Mouse (Mus musculus) embryonic facial prominence, embryonic 10.5 days (tissue): ENCODE data around the gene Cldn11. TPM values are rescaled to one million over a fixed set of nuclear protein-coding genes. Genes with fewer than 3 reads are reported as not detected.

ENCODE experiments used
- DNase-seq: peaks from one replicate; pipeline ENCODE4 v3.0.0-alpha.2; 2017; ENCODE audit warnings: low spot score
- H3K27ac ChIP-seq: fragments of 300-500 bp; sonication (generic); replicated peaks from 2 replicates; pipeline ENCODE4 v1.5.1; 2016; ENCODE audit warnings: mild to moderate bottlenecking
- H3K27me3 ChIP-seq: fragments of 300-500 bp; sonication (generic); replicated peaks from 2 replicates; pipeline ENCODE4 v1.6.1; 2016; ENCODE audit warnings: low read depth, mild to moderate bottlenecking; ENCODE audit not compliant: poor library complexity, severe bottlenecking
- H3K36me3 ChIP-seq: fragments of 300-500 bp; sonication (generic); replicated peaks from 2 replicates; pipeline ENCODE4 v1.6.1; 2016; ENCODE audit warnings: mild to moderate bottlenecking, moderate library complexity
- H3K4me1 ChIP-seq: fragments of 300-500 bp; sonication (generic); 2 replicates; pipeline ENCODE4 v1.6.1; 2016
- H3K4me3 ChIP-seq: fragments of 300-500 bp; sonication (generic); 2 replicates; pipeline ENCODE4 v1.5.1; 2016; ENCODE audit warnings: mild to moderate bottlenecking, moderate library complexity
- H3K9me3 ChIP-seq: fragments of 300-500 bp; sonication (generic); 2 replicates; pipeline ENCODE4 v1.6.1; 2016; ENCODE audit warnings: mild to moderate bottlenecking
- WGBS: fragments of 180-500 bp; shearing (Covaris S2); methylation state at CpG from one replicate; pipeline ENCODE4 v1.1.7; 2016; 5-methylcytosine and 5-hydroxymethylcytosine counted together
- polyA plus RNA-seq: library from polyadenylated mRNA; unstranded; fragments of >200 nt; fragmentation: Nextera tagmentation; extraction: Ambion mirVana; gene quantifications from 2 replicates; pipeline ENCODE4 v1.2.1, GENCODE M21; 2016

Gene Cldn11
- polyA plus RNA-seq, result 11.2 and 19.4 TPM in 2 replicates

DNA sequence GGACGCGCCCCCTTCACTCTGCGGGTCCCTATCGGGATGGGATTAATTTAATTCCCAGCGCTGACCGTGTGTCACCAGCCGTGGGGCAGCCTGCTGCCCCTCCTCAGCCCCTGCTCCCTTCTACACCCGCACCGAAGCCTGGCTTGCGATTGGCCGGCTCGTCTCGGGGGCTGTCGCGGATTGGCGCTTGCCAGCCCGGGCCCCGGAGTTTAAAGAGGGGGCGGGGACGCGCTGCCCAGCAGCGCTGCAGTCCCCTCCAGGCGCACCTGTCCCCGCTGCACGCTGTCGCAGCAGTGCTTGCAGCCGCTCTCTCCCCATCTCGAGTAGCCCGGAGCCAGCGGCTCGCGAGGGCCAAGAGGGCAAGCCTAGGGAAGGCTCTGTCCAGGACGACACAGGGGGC lies at the start of gene Cldn11:
Gene Cldn11, plus strand, starts transcription at position 215 of the 400 bp plus-strand sequence.
- peak; percentile 88 for DNase-seq
- Histone ChIP-seq H3K9me3 (no peaks in the 10 kb centered on the region), H3K36me3 (no peaks in the 10 kb centered on the region), H3K27ac (0 out of 2 replicates have a peak within 1 kb of the TSS, but pooled peaks have one; percentile 16), H3K4me1 (peaks cover 22% of the 10 kb centered on the region), H3K27me3 (peaks cover 52% of the 10 kb centered on the region), H3K4me3 (peak within 1 kb of the TSS; percentile 59)
- under 1% methylated on average over 33 of the region's 33 CpGs for WGBS

DNA sequence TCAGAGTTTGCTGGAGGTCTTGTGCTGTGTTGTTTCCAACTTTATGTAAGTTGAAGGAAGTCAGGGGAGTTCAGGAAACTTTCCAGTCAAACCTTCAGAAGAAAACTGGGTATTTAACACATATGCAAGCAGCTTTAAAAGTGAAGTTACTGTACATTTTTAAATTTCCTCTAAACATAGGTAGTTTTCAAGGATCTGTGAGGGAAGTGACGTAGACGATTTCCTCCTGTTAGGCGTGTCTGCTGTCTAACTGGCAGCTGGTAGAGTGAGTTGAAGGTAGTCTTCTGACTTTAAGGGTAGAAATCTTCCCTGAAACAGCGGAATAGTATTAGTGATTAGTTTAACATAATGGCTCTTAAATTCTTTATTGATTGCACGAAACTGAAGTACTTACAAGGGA lies 49.7 kb upstream of the Cldn11 start:
- Histone ChIP-seq H3K9me3 (no peaks in the 10 kb centered on the region), H3K4me1 (peaks cover 39% of the 10 kb centered on the region), H3K36me3 (peaks cover 40% of the 10 kb centered on the region), H3K27me3 (no peaks in the 10 kb centered on the region), H3K27ac (no peak overlapping the region), H3K4me3 (peak overlapping the region; percentile 34; the same call in 1 of the 2 replicates)
- 87% methylated on average over 5 of the region's 5 CpGs for WGBS
- DNase-seq, result no peak

DNA sequence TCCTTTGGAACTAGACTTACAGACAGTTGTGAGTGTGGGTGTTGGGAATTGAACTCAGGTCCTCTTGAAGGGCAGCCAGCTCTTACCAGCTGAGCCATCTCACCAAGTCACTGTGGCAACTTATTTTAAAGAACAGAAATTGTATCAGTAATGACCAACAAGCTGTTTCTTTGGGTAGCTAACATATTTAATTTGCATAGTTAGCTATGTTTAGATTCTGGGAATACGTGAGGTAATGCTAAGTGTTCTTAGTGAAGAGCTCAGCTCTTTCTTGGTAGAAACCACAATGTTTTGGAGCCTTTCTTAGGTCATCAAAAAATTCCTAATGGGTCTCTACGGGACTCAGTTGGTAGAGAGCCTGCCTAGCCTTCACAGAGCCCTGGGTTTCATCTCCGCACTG lies 48.9 kb upstream of the Cldn11 start:
- WGBS, result 96% methylated on average over 3 of the region's 3 CpGs
- H3K4me3 ChIP-seq, result no peak overlapping the region
- no peak overlapping the region for H3K27ac ChIP-seq
- H3K27me3 ChIP-seq, result no peaks in the 10 kb centered on the region
- no peak for DNase-seq
- peaks cover 39% of the 10 kb centered on the region for H3K4me1 ChIP-seq
- no peaks in the 10 kb centered on the region for H3K9me3 ChIP-seq
- H3K36me3 ChIP-seq, result peaks cover 46% of the 10 kb centered on the region

GRCm38 (mm10) chr3:31104936-31105335 lies 44.8 kb upstream of the Cldn11 start:
- no peaks in the 10 kb centered on the region for H3K27me3 ChIP-seq
- no peak overlapping the region for H3K27ac ChIP-seq
- no peak for DNase-seq
- H3K9me3 ChIP-seq, result no peaks in the 10 kb centered on the region
- no peak overlapping the region for H3K4me3 ChIP-seq
- 75% methylated on average over 6 of the region's 6 CpGs for WGBS
- peaks cover 4% of the 10 kb centered on the region for H3K4me1 ChIP-seq
- H3K36me3 ChIP-seq, result peaks cover 35% of the 10 kb centered on the region

GRCm38 (mm10) chr3:31106597-31106996 lies 43.1 kb upstream of the Cldn11 start:
- Histone ChIP-seq H3K4me3 (no peak overlapping the region), H3K27ac (no peak overlapping the region), H3K27me3 (no peaks in the 10 kb centered on the region), H3K36me3 (peaks cover 30% of the 10 kb centered on the region), H3K4me1 (no peaks in the 10 kb centered on the region), H3K9me3 (no peaks in the 10 kb centered on the region)
- WGBS, result 93% methylated on average over 6 of the region's 6 CpGs
- no peak for DNase-seq

- H3K36me3 ChIP-seq, result peaks cover 39% of the 10 kb centered on the region
- H3K27ac ChIP-seq, result no peak overlapping the region
- WGBS, result 89% methylated on average over 4 of the region's 4 CpGs
- no peaks in the 10 kb centered on the region for H3K4me1 ChIP-seq
- H3K4me3 ChIP-seq, result no peak overlapping the region
- DNase-seq, result no peak
- H3K9me3 ChIP-seq, result no peaks in the 10 kb centered on the region
- no peaks in the 10 kb centered on the region for H3K27me3 ChIP-seq
Observed at GRCm38 (mm10) chr3:31107674-31108073, 42.0 kb upstream of the Cldn11 start.

DNA sequence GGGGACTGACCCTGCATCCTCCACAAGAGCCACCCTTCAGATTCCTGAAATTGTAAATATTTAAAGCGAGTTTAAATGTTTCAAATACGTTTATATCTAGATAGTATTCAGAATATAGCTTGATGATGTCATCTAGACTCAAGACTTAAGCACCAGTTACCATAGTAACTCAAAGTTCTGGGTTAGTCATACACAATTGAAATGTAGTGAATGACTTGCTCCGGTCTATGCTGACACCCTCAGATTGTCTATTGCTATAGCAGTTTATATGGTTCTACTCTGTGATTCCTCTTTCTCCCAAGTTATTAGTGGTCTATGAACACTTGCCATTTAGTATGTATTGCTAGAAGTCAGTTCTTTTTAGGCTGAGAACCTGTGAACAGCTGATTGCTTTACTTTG lies 40.6 kb upstream of the Cldn11 start:
- no peak for DNase-seq
- Histone ChIP-seq H3K36me3 (peaks cover 46% of the 10 kb centered on the region), H3K27ac (no peak overlapping the region)

DNA sequence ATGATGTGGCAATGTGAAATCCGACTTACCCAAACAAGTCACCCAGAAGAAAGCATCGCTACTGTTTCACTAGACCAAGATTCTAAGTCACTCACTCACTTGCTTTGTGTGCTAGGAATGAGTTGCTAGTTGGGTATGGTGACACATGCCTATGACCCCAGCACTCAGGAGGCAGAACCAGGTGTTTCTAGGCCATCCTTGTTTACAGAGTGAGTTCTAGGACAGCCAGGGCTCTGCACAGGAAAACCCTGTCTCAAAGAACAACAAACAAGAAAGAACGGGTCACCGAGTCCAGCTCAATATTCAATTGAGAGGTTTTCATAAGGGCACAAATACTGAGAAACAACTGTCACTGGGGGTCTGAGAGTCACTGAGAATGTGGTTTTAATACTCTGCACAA lies 26.6 kb upstream of the Cldn11 start:
- Histone ChIP-seq H3K4me1 (no peaks in the 10 kb centered on the region), H3K36me3 (peaks cover 61% of the 10 kb centered on the region), H3K27ac (no peak overlapping the region), H3K4me3 (no peak overlapping the region), H3K27me3 (no peaks in the 10 kb centered on the region), H3K9me3 (no peaks in the 10 kb centered on the region)
- no peak for DNase-seq
- WGBS, result 67% methylated on average over 4 of the region's 4 CpGs

More for the DNA sequence above, 40.6 kb upstream of the Cldn11 start:
- Histone ChIP-seq H3K9me3 (no peaks in the 10 kb centered on the region), H3K27me3 (no peaks in the 10 kb centered on the region), H3K4me3 (no peak overlapping the region), H3K4me1 (no peaks in the 10 kb centered on the region)
- WGBS, result 90% methylated on average over 3 of the region's 3 CpGs

GRCm38 (mm10) chr3:31126303-31126702 lies 23.4 kb upstream of the Cldn11 start:
- Histone ChIP-seq H3K4me3 (no peak overlapping the region), H3K4me1 (no peaks in the 10 kb centered on the region), H3K27ac (no peak overlapping the region), H3K27me3 (no peaks in the 10 kb centered on the region), H3K36me3 (peaks cover 28% of the 10 kb centered on the region), H3K9me3 (no peaks in the 10 kb centered on the region)
- WGBS, result 74% methylated on average over 4 of the region's 4 CpGs
- no peak for DNase-seq

- no peak for DNase-seq
- H3K9me3 ChIP-seq, result no peaks in the 10 kb centered on the region
- no peak overlapping the region for H3K27ac ChIP-seq
- 92% methylated on average over 3 of the region's 3 CpGs for WGBS
- peaks cover 27% of the 10 kb centered on the region for H3K36me3 ChIP-seq
- no peaks in the 10 kb centered on the region for H3K27me3 ChIP-seq
- H3K4me3 ChIP-seq, result no peak overlapping the region
- H3K4me1 ChIP-seq, result no peaks in the 10 kb centered on the region
Observed at GRCm38 (mm10) chr3:31126848-31127247, 22.9 kb upstream of the Cldn11 start.

GRCm38 (mm10) chr3:31129766-31130165 lies 20.0 kb upstream of the Cldn11 start:
- Histone ChIP-seq H3K27me3 (no peaks in the 10 kb centered on the region), H3K4me3 (no peak overlapping the region), H3K36me3 (no peaks in the 10 kb centered on the region), H3K4me1 (peaks cover 12% of the 10 kb centered on the region), H3K9me3 (no peaks in the 10 kb centered on the region), H3K27ac (no peak overlapping the region)
- no peak for DNase-seq
- 58% methylated on average over 4 of the region's 4 CpGs for WGBS

DNA sequence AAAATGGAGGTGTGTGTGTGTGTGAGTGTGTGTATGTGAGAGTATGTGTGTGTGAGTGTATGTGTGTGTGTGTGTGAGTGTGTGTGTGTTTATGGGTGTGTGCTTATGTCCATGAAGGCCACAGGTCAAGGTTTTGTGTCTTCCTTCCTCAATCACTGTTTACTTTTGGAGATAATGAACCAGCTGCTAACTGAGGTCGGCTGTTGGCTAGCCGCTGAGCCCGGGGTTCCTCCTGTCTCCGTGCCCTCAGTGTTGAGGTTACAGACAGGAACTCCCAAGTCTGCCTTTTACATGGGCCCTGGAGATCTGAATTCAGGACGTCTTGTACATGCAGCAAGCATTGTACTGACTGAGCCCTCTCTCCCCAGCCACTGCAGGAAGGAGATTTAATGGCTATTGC lies 16.1 kb upstream of the Cldn11 start:
- WGBS, result 63% methylated on average over 5 of the region's 5 CpGs
- no peak overlapping the region for H3K27ac ChIP-seq
- H3K9me3 ChIP-seq, result no peaks in the 10 kb centered on the region

DNA sequence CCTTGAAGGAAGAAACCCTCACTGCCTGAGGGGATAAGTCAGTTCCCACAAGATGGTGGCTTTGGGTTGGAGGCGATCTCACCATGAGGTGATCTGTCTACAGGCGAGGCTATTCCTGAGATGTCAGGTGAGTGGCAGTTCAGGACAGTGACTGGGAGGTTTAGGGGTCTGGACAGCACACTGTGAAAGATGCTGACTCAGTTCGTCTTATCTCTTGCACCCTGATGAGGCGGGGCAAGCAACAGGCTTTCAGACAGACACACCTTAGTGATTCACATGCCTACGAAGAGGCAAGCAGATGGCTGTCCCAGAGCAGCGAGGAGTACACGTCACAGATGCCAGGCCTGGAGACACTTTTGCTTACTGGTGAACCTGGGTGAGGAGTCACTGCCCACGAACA lies 15.5 kb upstream of the Cldn11 start:
- 84% methylated on average over 8 of the region's 8 CpGs for WGBS
- no peak for DNase-seq
- H3K27ac ChIP-seq, result no peak overlapping the region
- no peaks in the 10 kb centered on the region for H3K36me3 ChIP-seq
- H3K4me1 ChIP-seq, result peaks cover 17% of the 10 kb centered on the region
- no peaks in the 10 kb centered on the region for H3K9me3 ChIP-seq
- no peak overlapping the region for H3K4me3 ChIP-seq
- H3K27me3 ChIP-seq, result no peaks in the 10 kb centered on the region

More for the DNA sequence above, 16.1 kb upstream of the Cldn11 start:
- no peak for DNase-seq
- Histone ChIP-seq H3K4me1 (peaks cover 17% of the 10 kb centered on the region), H3K27me3 (no peaks in the 10 kb centered on the region), H3K36me3 (no peaks in the 10 kb centered on the region), H3K4me3 (no peak overlapping the region)

DNA sequence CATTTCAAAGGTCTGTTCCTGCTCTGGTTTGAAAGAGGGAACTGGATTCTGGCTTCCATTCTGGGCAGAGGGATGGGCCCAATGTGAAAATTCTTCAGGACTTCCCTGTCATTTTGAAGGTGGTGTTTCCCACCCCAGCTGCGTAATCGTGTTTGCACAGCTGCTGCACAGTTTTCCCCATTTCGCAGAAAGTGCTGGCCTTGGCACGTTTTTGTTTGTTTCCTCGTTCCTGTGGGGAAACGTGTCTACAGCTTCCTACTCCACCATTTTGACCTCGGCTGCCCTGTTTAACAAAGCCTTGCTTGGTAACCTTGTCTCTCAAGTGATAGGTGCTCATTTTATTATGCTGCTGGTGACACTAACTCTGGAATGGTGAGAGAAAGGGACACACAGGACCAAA lies 15.0 kb upstream of the Cldn11 start:
- Histone ChIP-seq H3K27ac (no peak overlapping the region), H3K9me3 (no peaks in the 10 kb centered on the region), H3K4me3 (no peak overlapping the region), H3K4me1 (peaks cover 17% of the 10 kb centered on the region), H3K36me3 (no peaks in the 10 kb centered on the region), H3K27me3 (no peaks in the 10 kb centered on the region)
- 66% methylated on average over 7 of the region's 7 CpGs for WGBS
- DNase-seq, result no peak
